Mouse (Mus musculus) heart, postnatal 36 days (tissue): ENCODE measurements at regions not wholly inside any gene's neighbourhood (a gene's known extent, or its start where the extent isn't known, plus 50 kb on each side); places are given as distances from the start of the nearest gene placed in this dataset.

ENCODE experiments used
- DNase-seq, 2 experiments: peaks; one replicate each; pipeline ENCODE4 v3.0.0; 2021 to 2022
- intact Hi-C: fragments of 180-260 bp; cut with DNase I; formaldehyde crosslinking; loops from one replicate; pipeline ENCODE4 v1.15.1; 2025

GRCm38 (mm10) chr16:95847765-95848483 lies 142.8 kb downstream of the Psmg1 start:
- no peak for DNase-seq
- intact Hi-C loops, result no loop called here

- no peak for DNase-seq
- intact Hi-C loops, result no loop called here
These were observed 143.5 kb downstream of the Ets2 start for GRCm38 (mm10) chr16:95845323-95845860.

GRCm38 (mm10) chr16:95844691-95845090 lies 142.8 kb downstream of the Ets2 start:
- DNase-seq, result no peak
- intact Hi-C loops, result no loop called here

GRCm38 (mm10) chr16:95842766-95843165 lies 140.9 kb downstream of the Ets2 start:
- intact Hi-C loops, result no loop called here
- no peak for DNase-seq

GRCm38 (mm10) chr16:95839512-95840253 lies 137.8 kb downstream of the Ets2 start:
- DNase-seq, result no peak
- intact Hi-C loops, result no loop called here

- intact Hi-C loops, result no loop called here
- DNase-seq, result no peak
These were observed 137.1 kb downstream of the Ets2 start for GRCm38 (mm10) chr16:95838886-95839430.

- intact Hi-C loops, result no loop called here
- DNase-seq, result no peak
These were observed 136.6 kb downstream of the Ets2 start for GRCm38 (mm10) chr16:95838478-95838846.

GRCm38 (mm10) chr16:95837723-95838477 lies 136.0 kb downstream of the Ets2 start:
- intact Hi-C loops, result no loop called here
- DNase-seq, result no peak

- DNase-seq, result no peak
- intact Hi-C loops, result no loop called here
These were observed 134.1 kb downstream of the Ets2 start for GRCm38 (mm10) chr16:95835941-95836340.

- intact Hi-C loops, result no loop called here
- DNase-seq, result no peak
These were observed 132.8 kb downstream of the Ets2 start for GRCm38 (mm10) chr16:95834556-95835288.

- peak in 1 of 2 experiments; percentile 35 for DNase-seq
- intact Hi-C loops, result loop anchor here (2.0 kb wide), 1 partner anchor 91 kb away; no protein-coding TSS in a partner anchor
These were observed 131.6 kb downstream of the Ets2 start for GRCm38 (mm10) chr16:95833455-95833854.

- DNase-seq, result no peak
- intact Hi-C loops, result loop anchor here (2.0 kb wide), 1 partner anchor 90 kb away; no protein-coding TSS in a partner anchor
These were observed 130.5 kb downstream of the Ets2 start for GRCm38 (mm10) chr16:95832346-95832739.

- peak; percentile 44 to 48 for DNase-seq
- intact Hi-C loops, result loop anchor here (1.0 to 2.0 kb wide), 2 partner anchors 30 to 89 kb away; no protein-coding TSS in a partner anchor
These were observed 129.9 kb downstream of the Ets2 start for GRCm38 (mm10) chr16:95831566-95832345.

- intact Hi-C loops, result no loop called here
- DNase-seq, result no peak
These were observed 125.5 kb downstream of the Ets2 start for GRCm38 (mm10) chr16:95827402-95827737.

GRCm38 (mm10) chr16:95826681-95827401 lies 125.0 kb downstream of the Ets2 start:
- intact Hi-C loops, result no loop called here
- DNase-seq, result no peak

- intact Hi-C loops, result loop anchor here (2.0 kb wide), 1 partner anchor 123 kb away; the partner anchor contains the start of gene Ets2
- no peak for DNase-seq
These were observed 123.8 kb downstream of the Ets2 start for GRCm38 (mm10) chr16:95825723-95826122.

- intact Hi-C loops, result loop anchor here (2.0 kb wide), 1 partner anchor 122 kb away; the partner anchor contains the start of gene Ets2
- DNase-seq, result peak; percentile 55 to 63
These were observed 123.1 kb downstream of the Ets2 start for GRCm38 (mm10) chr16:95824720-95825534.
